Mouse (Mus musculus) hindbrain, embryonic 13.5 days (tissue): ENCODE measurements around the gene Hesx1. TPM values are rescaled to one million over a fixed set of nuclear protein-coding genes. Genes with fewer than 3 reads are reported as not detected.

Experiments
- ATAC-seq: fragments of 200-750 bp; cut with Nextera tagmentation; 2 replicates; pipeline ENCODE4 v1.8.0; 2017; ENCODE audit warnings: moderate TSS enrichment; ENCODE audit not compliant: low FRiP score
- H3K27ac ChIP-seq: fragments of 300-500 bp; sonication (generic); 2 replicates; pipeline ENCODE4 v1.5.1; 2015; ENCODE audit warnings: inconsistent platforms, mild to moderate bottlenecking, moderate library complexity
- H3K27me3 ChIP-seq: fragments of 300-500 bp; sonication (generic); 2 replicates; pipeline ENCODE4 v1.6.1; 2015; ENCODE audit warnings: mild to moderate bottlenecking, inconsistent platforms
- H3K36me3 ChIP-seq: fragments of 300-500 bp; sonication (generic); 2 replicates; pipeline ENCODE4 v1.6.1; 2015; ENCODE audit warnings: mild to moderate bottlenecking, inconsistent platforms
- H3K4me1 ChIP-seq: fragments of 300-500 bp; sonication (generic); replicated peaks from 2 replicates; pipeline ENCODE4 v1.6.1; 2015; ENCODE audit warnings: inconsistent platforms
- H3K4me2 ChIP-seq: fragments of 300-500 bp; sonication (generic); 2 replicates; pipeline ENCODE4 v1.6.1; 2015; ENCODE audit warnings: inconsistent platforms, mild to moderate bottlenecking, moderate library complexity
- H3K4me3 ChIP-seq: fragments of 300-500 bp; sonication (generic); 2 replicates; pipeline ENCODE4 v1.5.1; 2015; ENCODE audit warnings: mild to moderate bottlenecking, inconsistent platforms
- H3K9ac ChIP-seq: fragments of 300-500 bp; sonication (generic); 2 replicates; pipeline ENCODE4 v1.6.1; 2015; ENCODE audit warnings: mild to moderate bottlenecking, inconsistent platforms
- H3K9me3 ChIP-seq: fragments of 300-500 bp; sonication (generic); 2 replicates; pipeline ENCODE4 v1.6.1; 2016; ENCODE audit warnings: inconsistent platforms
- WGBS: fragments of 180-500 bp; shearing (Covaris S2); methylation state at CpG from one replicate; pipeline ENCODE4 v1.1.7; 2015; 5-methylcytosine and 5-hydroxymethylcytosine counted together
- polyA plus RNA-seq: library from polyadenylated mRNA; unstranded; fragments of >200 nt; fragmentation: Nextera tagmentation; extraction: Ambion mirVana; gene quantifications from 2 replicates; pipeline ENCODE4 v1.2.1, GENCODE M21; 2015

The Hesx1 gene
- polyA plus RNA-seq, 1 experiment from 2014 or later = not detected

- Histone ChIP-seq H3K9ac (no peak overlapping the region), H3K36me3 (no peaks in the 10 kb centered on the region; the same call in 1 of the 2 replicates), H3K9me3 (peaks cover 9% of the 10 kb centered on the region), H3K27ac (no peak overlapping the region), H3K27me3 (0 out of 2 replicates have a peak, but pooled peaks cover 4% of the 10 kb centered on the region), H3K4me3 (no peak overlapping the region), H3K4me1 (peaks cover 15% of the 10 kb centered on the region), H3K4me2 (no peak overlapping the region)
- ATAC-seq = no peak
- WGBS = 97% methylated on average over 8 of the region's 8 CpGs
Measured at GRCm38 (mm10) chr14:26981021-26981420, 13.2 kb upstream of the Hesx1 start.

GRCm38 (mm10) chr14:26981494-26982149, 12.6 kb upstream of the Hesx1 start:
- 68% methylated on average over 5 of the region's 5 CpGs for WGBS
- ATAC-seq = no peak

GRCm38 (mm10) chr14:26982150-26982530, 12.1 kb upstream of the Hesx1 start:
- Histone ChIP-seq H3K4me2 (no peak overlapping the region), H3K27ac (no peak overlapping the region), H3K9me3 (peaks cover 9% of the 10 kb centered on the region), H3K27me3 (0 out of 2 replicates have a peak, but pooled peaks cover 4% of the 10 kb centered on the region), H3K4me3 (no peak overlapping the region), H3K36me3 (no peaks in the 10 kb centered on the region; the same call in 1 of the 2 replicates), H3K9ac (no peak overlapping the region), H3K4me1 (peaks cover 5% of the 10 kb centered on the region)
- WGBS = 83% methylated on average over 5 of the region's 5 CpGs
- ATAC-seq = no peak

More at GRCm38 (mm10) chr14:26981494-26982149, 12.6 kb upstream of the Hesx1 start:
- Histone ChIP-seq H3K36me3 (no peaks in the 10 kb centered on the region; the same call in 1 of the 2 replicates), H3K4me1 (peaks cover 11% of the 10 kb centered on the region), H3K4me3 (no peak overlapping the region), H3K4me2 (no peak overlapping the region), H3K27ac (no peak overlapping the region), H3K9ac (no peak overlapping the region), H3K27me3 (0 out of 2 replicates have a peak, but pooled peaks cover 4% of the 10 kb centered on the region), H3K9me3 (peaks cover 9% of the 10 kb centered on the region)

- ATAC-seq = no peak
- Histone ChIP-seq H3K4me1 (no peaks in the 10 kb centered on the region), H3K9ac (no peak overlapping the region), H3K27ac (no peak overlapping the region), H3K4me3 (no peak overlapping the region), H3K36me3 (no peaks in the 10 kb centered on the region), H3K27me3 (no peaks in the 10 kb centered on the region), H3K9me3 (no peaks in the 10 kb centered on the region), H3K4me2 (no peak overlapping the region)
- WGBS = 78% methylated on average over 2 of the region's 2 CpGs
Measured at GRCm38 (mm10) chr14:26988694-26989093, 5.5 kb upstream of the Hesx1 start.

- 0 out of 2 replicates have a peak, but pooled peaks cover 6% of the 10 kb centered on the region for H3K4me1 ChIP-seq
- no peaks in the 10 kb centered on the region for H3K36me3 ChIP-seq
- H3K9ac ChIP-seq = no peak overlapping the region
- no peaks in the 10 kb centered on the region for H3K27me3 ChIP-seq
- H3K27ac ChIP-seq = no peak overlapping the region
- no peak overlapping the region for H3K4me3 ChIP-seq
- ATAC-seq = no peak
- no peaks in the 10 kb centered on the region for H3K9me3 ChIP-seq
- 65% methylated on average over 18 of the region's 18 CpGs for WGBS
- H3K4me2 ChIP-seq = no peak overlapping the region
Measured at GRCm38 (mm10) chr14:26991622-26992021, 2.6 kb upstream of the Hesx1 start.

GRCm38 (mm10) chr14:26993427-26993826, 789 bp upstream of the Hesx1 start:
- Histone ChIP-seq H3K4me1 (0 out of 2 replicates have a peak, but pooled peaks cover 6% of the 10 kb centered on the region), H3K4me2 (no peak overlapping the region), H3K4me3 (no peak overlapping the region), H3K9ac (no peak overlapping the region), H3K27me3 (no peaks in the 10 kb centered on the region), H3K9me3 (no peaks in the 10 kb centered on the region), H3K27ac (no peak overlapping the region), H3K36me3 (no peaks in the 10 kb centered on the region)
- no peak for ATAC-seq
- WGBS = 82% methylated on average over 3 of the region's 3 CpGs

- peaks cover 7% of the 10 kb centered on the region; the same call in 1 of the 2 replicates for H3K27me3 ChIP-seq
- no peak for ATAC-seq
- H3K27ac ChIP-seq = no peak overlapping the region
Measured at GRCm38 (mm10) chr14:26996257-26996656, 2.0 kb downstream of the Hesx1 start.

GRCm38 (mm10) chr14:27000386-27000785, 6.2 kb downstream of the Hesx1 start:
- ATAC-seq = no peak
- H3K4me3 ChIP-seq = no peak overlapping the region
- H3K9ac ChIP-seq = no peak overlapping the region
- 0 out of 2 replicates have a peak overlapping the region, but pooled peaks have one; percentile 15 for H3K4me2 ChIP-seq
- no peaks in the 10 kb centered on the region for H3K9me3 ChIP-seq
- no peaks in the 10 kb centered on the region for H3K36me3 ChIP-seq
- WGBS = 4% methylated on average over 11 of the region's 11 CpGs
- H3K4me1 ChIP-seq = peaks cover 5% of the 10 kb centered on the region
- peaks cover 10% of the 10 kb centered on the region; the same call in 1 of the 2 replicates for H3K27me3 ChIP-seq
- no peak overlapping the region for H3K27ac ChIP-seq

More at GRCm38 (mm10) chr14:26996257-26996656, 2.0 kb downstream of the Hesx1 start:
- no peaks in the 10 kb centered on the region for H3K36me3 ChIP-seq
- H3K4me1 ChIP-seq = peaks cover 10% of the 10 kb centered on the region
- no peak overlapping the region for H3K4me3 ChIP-seq
- no peak overlapping the region for H3K4me2 ChIP-seq
- H3K9ac ChIP-seq = no peak overlapping the region
- H3K9me3 ChIP-seq = no peaks in the 10 kb centered on the region

GRCm38 (mm10) chr14:27004906-27005305, 10.7 kb downstream of the Hesx1 start:
- Histone ChIP-seq H3K9me3 (no peaks in the 10 kb centered on the region), H3K27me3 (peaks cover 3% of the 10 kb centered on the region; the same call in 1 of the 2 replicates), H3K27ac (no peak overlapping the region), H3K4me2 (no peak overlapping the region), H3K4me1 (peaks cover 5% of the 10 kb centered on the region), H3K9ac (no peak overlapping the region), H3K4me3 (no peak overlapping the region), H3K36me3 (no peaks in the 10 kb centered on the region)
- ATAC-seq = no peak
- WGBS = 83% methylated on average over 7 of the region's 7 CpGs

GRCm38 (mm10) chr14:27005937-27006336, 11.7 kb downstream of the Hesx1 start:
- H3K4me2 ChIP-seq = no peak overlapping the region
- no peaks in the 10 kb centered on the region for H3K9me3 ChIP-seq
- H3K27me3 ChIP-seq = 0 out of 2 replicates have a peak, but pooled peaks cover 3% of the 10 kb centered on the region
- no peak overlapping the region for H3K4me3 ChIP-seq
- ATAC-seq = no peak
- H3K27ac ChIP-seq = no peak overlapping the region
- no peaks in the 10 kb centered on the region for H3K4me1 ChIP-seq
- no peaks in the 10 kb centered on the region for H3K36me3 ChIP-seq
- WGBS = 24% methylated on average over 6 of the region's 6 CpGs
- no peak overlapping the region for H3K9ac ChIP-seq

- no peak for ATAC-seq
- WGBS = 87% methylated on average over 5 of the region's 5 CpGs
- no peak overlapping the region for H3K4me3 ChIP-seq
- H3K27ac ChIP-seq = no peak overlapping the region
- H3K36me3 ChIP-seq = no peaks in the 10 kb centered on the region
- no peak overlapping the region for H3K9ac ChIP-seq
- no peaks in the 10 kb centered on the region for H3K9me3 ChIP-seq
- H3K4me1 ChIP-seq = no peaks in the 10 kb centered on the region
- H3K27me3 ChIP-seq = no peaks in the 10 kb centered on the region
- H3K4me2 ChIP-seq = no peak overlapping the region
Measured at GRCm38 (mm10) chr14:27011561-27011960, 17.3 kb downstream of the Hesx1 start.

- H3K27me3 ChIP-seq = no peaks in the 10 kb centered on the region
- ATAC-seq = no peak
- H3K9ac ChIP-seq = no peak overlapping the region
- H3K9me3 ChIP-seq = no peaks in the 10 kb centered on the region
- no peaks in the 10 kb centered on the region for H3K36me3 ChIP-seq
- H3K4me3 ChIP-seq = no peak overlapping the region
- H3K4me1 ChIP-seq = no peaks in the 10 kb centered on the region
- H3K27ac ChIP-seq = no peak overlapping the region
- 72% methylated on average over 4 of the region's 4 CpGs for WGBS
- H3K4me2 ChIP-seq = no peak overlapping the region
Measured at GRCm38 (mm10) chr14:27013658-27014057, 19.4 kb downstream of the Hesx1 start.

GRCm38 (mm10) chr14:27017936-27018335, 23.7 kb downstream of the Hesx1 start:
- 96% methylated on average over 2 of the region's 2 CpGs for WGBS
- Histone ChIP-seq H3K9me3 (no peaks in the 10 kb centered on the region), H3K9ac (no peak overlapping the region), H3K27me3 (no peaks in the 10 kb centered on the region), H3K4me3 (no peak overlapping the region), H3K36me3 (no peaks in the 10 kb centered on the region), H3K4me1 (no peaks in the 10 kb centered on the region), H3K4me2 (no peak overlapping the region), H3K27ac (no peak overlapping the region)
- no peak for ATAC-seq
